Mouse (Mus musculus) small intestine, adult 2 months (tissue): Measurements from ENCODE around the gene Zfp13.

Source experiments
- CTCF ChIP-seq: fragments of 200-500 bp; IDR thresholded peaks from 2 replicates; pipeline ENCODE4 v1.5.1; 2012; ENCODE audit warnings: low read depth, mild to moderate bottlenecking, control low read depth, inconsistent platforms, low read length, moderate library complexity, mixed read lengths; ENCODE audit not compliant: insufficient replicate concordance, insufficient read length; ENCODE audit errors: extremely low read depth
- POLR2A ChIP-seq: fragments of 200-500 bp; IDR thresholded peaks from 2 replicates; pipeline ENCODE4 v1.6.1; 2012; ENCODE audit warnings: low read depth, mild to moderate bottlenecking, control low read depth, inconsistent platforms, low read length, moderate library complexity

- no peak for TF ChIP-seq POLR2A
- no peak for TF ChIP-seq CTCF
Observed at GRCm38 (mm10) chr17:23552896-23553633, 46.2 kb downstream of the Zfp13 start.
